Mouse (Mus musculus) cerebral cortex, adult 2 months (tissue): ENCODE results near the gene Mroh3.

Experiments
- WGBS: fragments of 180-500 bp; shearing (Covaris S2); methylation state at CpG from one replicate; pipeline ENCODE4 v1.1.7; 2018; 5-methylcytosine and 5-hydroxymethylcytosine counted together

Gene Mroh3

GRCm38 (mm10) chr1:136156951-136157350 lies 55.7 kb downstream of the Mroh3 start:
- 91% methylated on average over 4 of the region's 4 CpGs for WGBS

GRCm38 (mm10) chr1:136156304-136156703 lies 56.3 kb downstream of the Mroh3 start:
- 91% methylated on average over 4 of the region's 4 CpGs for WGBS

GRCm38 (mm10) chr1:136151371-136151770 lies 61.3 kb downstream of the Mroh3 start:
- WGBS, result 57% methylated on average over 8 of the region's 8 CpGs

GRCm38 (mm10) chr1:136149702-136150101 lies 62.9 kb downstream of the Mroh3 start:
- 62% methylated on average over 9 of the region's 9 CpGs for WGBS

GRCm38 (mm10) chr1:136143514-136143913 lies 69.1 kb downstream of the Mroh3 start:
- WGBS, result 34% methylated on average over 10 of the region's 10 CpGs

GRCm38 (mm10) chr1:136142336-136142735 lies 70.3 kb downstream of the Mroh3 start:
- 5% methylated on average over 6 of the region's 6 CpGs for WGBS

- WGBS, result 59% methylated on average over 11 of the region's 11 CpGs
These were observed 71.3 kb downstream of the Mroh3 start for GRCm38 (mm10) chr1:136141176-136141950.

- WGBS, result 2% methylated on average over 32 of the region's 32 CpGs
These were observed 72.5 kb downstream of the Mroh3 start for GRCm38 (mm10) chr1:136139990-136140640.

GRCm38 (mm10) chr1:136138191-136138830 lies 74.3 kb downstream of the Mroh3 start:
- 26% methylated on average over 10 of the region's 10 CpGs for WGBS

- WGBS, result 2% methylated on average over 4 of the region's 4 CpGs
These were observed 75.1 kb downstream of the Mroh3 start for GRCm38 (mm10) chr1:136137575-136137974.

GRCm38 (mm10) chr1:136137071-136137531 lies 75.5 kb downstream of the Mroh3 start:
- WGBS, result 32% methylated on average over 7 of the region's 7 CpGs

GRCm38 (mm10) chr1:136136547-136136946 lies 76.1 kb downstream of the Mroh3 start:
- 44% methylated on average over 4 of the region's 4 CpGs for WGBS

GRCm38 (mm10) chr1:136135777-136136444 lies 76.7 kb downstream of the Mroh3 start:
- WGBS, result 45% methylated on average over 6 of the region's 6 CpGs

- WGBS, result 30% methylated on average over 1 of the region's 1 CpGs
These were observed 77.6 kb downstream of the Mroh3 start for GRCm38 (mm10) chr1:136135046-136135445.

GRCm38 (mm10) chr1:136134547-136134946 lies 78.1 kb downstream of the Mroh3 start:
- 50% methylated on average over 2 of the region's 2 CpGs for WGBS

GRCm38 (mm10) chr1:136133570-136134240 lies 78.9 kb downstream of the Mroh3 start:
- WGBS, result 16% methylated on average over 13 of the region's 13 CpGs

GRCm38 (mm10) chr1:136132386-136133201 lies 80.0 kb downstream of the Mroh3 start:
- WGBS, result 23% methylated on average over 10 of the region's 10 CpGs
